Mouse (Mus musculus) 3T3-L1 (cell line): ENCODE measurements at regions not wholly inside any gene's neighbourhood (a gene's known extent, or its start where the extent isn't known, plus 50 kb on each side); places are given as distances from the start of the nearest gene placed in this dataset.

Experiments used
- DNase-seq: peaks from one replicate; pipeline ENCODE4 v3.0.0-alpha.2; 2015; ENCODE audit warnings: low read depth, low spot score

DNA sequence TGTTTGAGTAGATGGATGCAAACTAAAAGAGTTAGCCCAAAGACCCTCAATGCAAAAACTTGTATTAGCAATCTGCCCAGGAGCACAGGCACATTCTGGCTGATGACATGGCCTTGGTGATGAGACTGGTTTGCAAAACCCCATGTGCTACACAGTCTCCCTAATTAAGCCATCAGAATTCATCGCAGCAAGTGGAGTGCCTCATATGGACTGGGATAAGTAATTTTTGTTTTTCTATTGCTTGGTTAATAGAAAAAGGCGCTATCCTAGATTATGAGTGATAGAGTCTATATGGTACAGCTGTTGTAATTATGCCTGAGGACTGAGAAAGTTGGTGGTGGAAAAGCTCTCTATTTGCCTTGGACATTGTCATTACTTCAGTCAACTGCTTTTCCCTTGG, 155.2 kb upstream of the Robo1 start:
- DNase-seq = no peak

GRCm38 (mm10) chr16:72157913-72158312, 150.2 kb upstream of the Robo1 start:
- DNase-seq = no peak

- peak; percentile 70 for DNase-seq
These were observed 148.7 kb upstream of the Robo1 start for GRCm38 (mm10) chr16:72159411-72159810.

GRCm38 (mm10) chr16:72175727-72176126, 132.4 kb upstream of the Robo1 start:
- DNase-seq = no peak

- no peak for DNase-seq
These were observed 113.8 kb upstream of the Robo1 start for GRCm38 (mm10) chr16:72194320-72194719.

DNA sequence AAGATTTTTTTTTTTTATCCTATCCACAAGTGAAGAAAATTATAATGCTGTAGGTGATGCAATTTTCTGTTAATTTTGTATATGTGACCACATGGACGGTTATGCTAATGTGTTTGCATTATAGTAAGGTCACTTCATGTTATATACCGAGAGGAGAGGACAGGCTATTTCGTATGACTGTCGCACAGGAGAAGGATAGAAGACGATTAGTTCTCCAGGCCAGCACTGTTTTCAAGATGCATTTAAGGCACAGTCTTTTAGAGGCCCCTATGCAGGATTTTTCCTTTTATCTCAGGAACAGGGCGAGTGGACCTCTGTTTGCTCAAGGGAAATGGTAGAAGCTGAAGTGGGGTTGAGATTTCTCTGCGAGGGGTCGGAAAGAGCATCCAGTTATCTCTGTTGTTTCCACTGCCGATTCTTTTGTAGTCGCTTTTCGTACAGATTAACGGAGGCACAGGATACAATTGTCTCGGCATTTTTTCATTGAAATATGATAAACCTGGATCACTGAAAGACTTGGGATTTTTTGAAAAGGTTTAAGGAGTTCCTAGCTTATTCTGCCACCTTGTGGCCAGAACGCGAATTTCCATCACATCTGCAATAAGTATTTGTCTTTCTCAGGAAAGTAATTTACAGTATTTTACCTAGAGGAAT, 92.6 kb upstream of the Robo1 start:
- peak; percentile 87 for DNase-seq

GRCm38 (mm10) chr16:72218021-72218420, 90.1 kb upstream of the Robo1 start:
- peak; percentile 61 for DNase-seq

GRCm38 (mm10) chr16:72221912-72222502, 86.1 kb upstream of the Robo1 start:
- DNase-seq = no peak

GRCm38 (mm10) chr16:72223860-72224259, 84.2 kb upstream of the Robo1 start:
- no peak for DNase-seq

DNA sequence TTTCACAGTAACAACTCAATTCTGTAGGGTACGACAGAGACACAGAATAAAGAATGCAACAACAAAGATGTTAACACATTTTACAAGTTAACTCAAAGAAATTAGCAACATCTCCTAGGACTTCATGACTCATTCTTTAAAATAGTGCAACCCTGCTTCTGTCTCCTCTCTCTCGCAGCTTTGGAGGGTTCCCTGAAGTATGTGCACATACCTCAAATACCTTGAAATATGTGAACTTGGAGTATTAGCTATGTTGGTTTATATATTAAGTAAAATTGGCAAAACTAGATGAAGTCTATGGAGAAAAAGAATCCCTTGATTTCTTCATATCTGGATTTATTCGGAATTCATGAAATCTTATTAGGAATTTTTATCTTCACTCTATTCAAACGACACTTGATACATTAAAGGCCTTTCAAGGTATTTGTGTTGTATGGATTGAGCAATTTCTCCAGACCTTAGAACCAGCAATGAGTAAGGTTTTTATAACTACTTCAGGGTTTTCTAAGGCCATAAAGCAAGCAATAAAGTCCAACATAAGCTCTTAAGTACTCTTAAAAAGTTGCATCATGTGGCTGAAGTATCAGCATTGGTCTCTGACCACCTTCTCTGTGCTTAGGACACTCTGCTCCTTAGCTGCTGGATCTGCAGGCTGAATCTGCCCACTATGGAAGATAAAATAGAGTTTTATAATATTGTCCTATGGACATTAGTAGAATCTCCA, 82.8 kb upstream of the Robo1 start:
- no peak for DNase-seq

- DNase-seq = no peak
These were observed 73.7 kb upstream of the Robo1 start for GRCm38 (mm10) chr16:72234366-72234765.

- no peak for DNase-seq
These were observed 68.5 kb upstream of the Robo1 start for GRCm38 (mm10) chr16:72239631-72240030.

GRCm38 (mm10) chr16:72256388-72256787, 51.7 kb upstream of the Robo1 start:
- no peak for DNase-seq
